Mouse (Mus musculus) MEL (cell line): ENCODE results near the gene Rpl35. TPM values are rescaled to one million over a fixed set of nuclear protein-coding genes. Genes with fewer than 3 reads are reported as not detected.

Experiments
- DNase-seq: peaks from one replicate; pipeline ENCODE4 v3.0.0; 2011; ENCODE audit warnings: low read depth, low spot score
- H3K27ac ChIP-seq: 2 replicates; pipeline ENCODE4 v1.5.1; 2012; ENCODE audit warnings: low read depth, mild to moderate bottlenecking, control low read depth, low read length, moderate library complexity; ENCODE audit not compliant: control insufficient read depth
- H3K27me3 ChIP-seq, 2 experiments: fragments of 150-350 bp in 1 of 2; sonication (generic) in 1 of 2; 2 replicates each; pipeline ENCODE4 v1.6.1; 2012; ENCODE audit warnings: low read length in 2 of 2, mild to moderate bottlenecking in 2 of 2, improper control_type of control experiment in 1 of 2, moderate library complexity in 1 of 2; ENCODE audit not compliant: insufficient read depth in 2 of 2, control insufficient read depth in 1 of 2
- H3K36me3 ChIP-seq, 2 experiments: 2 replicates each; pipeline ENCODE4 v1.6.1; 2012 to 2014; ENCODE audit warnings: low read length in 2 of 2, improper control_type of control experiment in 1 of 2, inconsistent platforms in 1 of 2, mild to moderate bottlenecking in 1 of 2; ENCODE audit not compliant: insufficient read depth in 2 of 2, control insufficient read depth in 1 of 2
- H3K4me1 ChIP-seq, 2 experiments: fragments of 150-350 bp in 1 of 2; sonication (generic) in 1 of 2; 2 replicates each; pipeline ENCODE4 v1.6.1; 2012; ENCODE audit warnings: low read length in 2 of 2, improper control_type of control experiment in 1 of 2, mild to moderate bottlenecking in 1 of 2; ENCODE audit not compliant: insufficient read depth in 2 of 2, control insufficient read depth in 1 of 2
- H3K4me3 ChIP-seq, 2 experiments: fragments of 150-350 bp in 1 of 2; sonication (generic) in 1 of 2; 2 replicates each; pipeline ENCODE4 v1.5.1; 2012; ENCODE audit warnings: low read depth in 2 of 2, low read length in 2 of 2, mild to moderate bottlenecking in 2 of 2, moderate library complexity in 2 of 2, control low read depth in 1 of 2, improper control_type of control experiment in 1 of 2; ENCODE audit not compliant: control insufficient read depth in 1 of 2, insufficient read depth in 1 of 2
- H3K79me2 ChIP-seq: 2 replicates; pipeline ENCODE4 v1.6.1; 2012; ENCODE audit warnings: mild to moderate bottlenecking, low read length, moderate library complexity; ENCODE audit not compliant: control insufficient read depth, poor library complexity, insufficient read depth
- H3K9ac ChIP-seq: 2 replicates; pipeline ENCODE4 v1.6.1; 2012; ENCODE audit warnings: low read depth, mild to moderate bottlenecking, control low read depth, low read length, moderate library complexity; ENCODE audit not compliant: control insufficient read depth, poor library complexity, severe bottlenecking
- H3K9me3 ChIP-seq: fragments of 150-350 bp; sonication (generic); replicated peaks from 2 replicates; pipeline ENCODE4 v1.6.1; 2012; ENCODE audit warnings: mild to moderate bottlenecking, low read length, improper control_type of control experiment, moderate library complexity; ENCODE audit not compliant: insufficient read depth
- CTCF ChIP-seq, 3 experiments: IDR thresholded peaks in 2 of 3; conservative IDR thresholded peaks in 1 of 3; 2 replicates each; pipeline ENCODE4 v1.5.1; 2011 to 2012; ENCODE audit warnings: low read length in 3 of 3, low read depth in 2 of 3, mild to moderate bottlenecking in 2 of 3, improper control_type of control experiment in 1 of 3, inconsistent platforms in 1 of 3, mixed read lengths in 1 of 3, moderate library complexity in 1 of 3; ENCODE audit not compliant: control insufficient read depth in 1 of 3, insufficient read depth in 1 of 3, poor library complexity in 1 of 3, severe bottlenecking in 1 of 3
- E2F4 ChIP-seq: IDR thresholded peaks from 2 replicates; pipeline ENCODE4 v1.6.1; 2011; ENCODE audit warnings: low read depth, low read length, improper control_type of control experiment, borderline replicate concordance
- GABPA ChIP-seq: IDR thresholded peaks from 2 replicates; pipeline ENCODE4 v1.6.1; 2012; ENCODE audit warnings: low read depth, mild to moderate bottlenecking, inconsistent platforms, low read length, improper control_type of control experiment, moderate library complexity
- HCFC1 ChIP-seq: IDR thresholded peaks from 2 replicates; pipeline ENCODE4 v1.6.1; 2012; ENCODE audit warnings: low read depth, mild to moderate bottlenecking, inconsistent platforms, low read length, improper control_type of control experiment, moderate library complexity
- KAT2A ChIP-seq: conservative IDR thresholded peaks from 2 replicates; pipeline ENCODE4 v1.6.1; 2012; ENCODE audit warnings: low read depth, low read length, improper control_type of control experiment, inconsistent platforms
- MAX ChIP-seq: IDR thresholded peaks from 2 replicates; pipeline ENCODE4 v1.6.1; 2011; ENCODE audit warnings: low read length, improper control_type of control experiment
- MAZ ChIP-seq: IDR thresholded peaks from 2 replicates; pipeline ENCODE4 v1.6.1; 2012; ENCODE audit warnings: low read depth, mild to moderate bottlenecking, inconsistent platforms, low read length, improper control_type of control experiment
- MXI1 ChIP-seq: IDR thresholded peaks from 2 replicates; pipeline ENCODE4 v1.6.1; 2011; ENCODE audit warnings: mild to moderate bottlenecking, low read depth, low read length, improper control_type of control experiment
- MYC ChIP-seq: IDR thresholded peaks from 2 replicates; pipeline ENCODE4 v1.6.1; 2011; ENCODE audit warnings: low read depth, mild to moderate bottlenecking, low read length, improper control_type of control experiment, moderate library complexity
- NELFE ChIP-seq: IDR thresholded peaks from 2 replicates; pipeline ENCODE4 v1.6.1; 2011; ENCODE audit warnings: low read depth, low read length, improper control_type of control experiment
- NRF1 ChIP-seq: IDR thresholded peaks from 2 replicates; pipeline ENCODE4 v1.6.1; 2014; ENCODE audit warnings: low read depth, mild to moderate bottlenecking, inconsistent platforms, low read length, improper control_type of control experiment, moderate library complexity; ENCODE audit not compliant: poor library complexity, insufficient read depth, severe bottlenecking
- POLR2A ChIP-seq, 2 experiments: IDR thresholded peaks; 2 replicates each; pipeline ENCODE4 v1.6.1; 2011 to 2012; ENCODE audit warnings: low read length in 2 of 2, mild to moderate bottlenecking in 2 of 2, control low read depth in 1 of 2, improper control_type of control experiment in 1 of 2, low read depth in 1 of 2, moderate library complexity in 1 of 2; ENCODE audit not compliant: control insufficient read depth in 1 of 2, insufficient read depth in 1 of 2, poor library complexity in 1 of 2
- POLR2AphosphoS2 ChIP-seq: IDR thresholded peaks from 2 replicates; pipeline ENCODE4 v1.6.1; 2011; ENCODE audit warnings: low read length, improper control_type of control experiment
- POLR2AphosphoS5 ChIP-seq: IDR thresholded peaks from 2 replicates; pipeline ENCODE4 v1.6.1; 2012; ENCODE audit warnings: low read depth, borderline replicate concordance, mild to moderate bottlenecking, inconsistent platforms, low read length, moderate library complexity, mixed read lengths
- RAD21 ChIP-seq: IDR thresholded peaks from 2 replicates; pipeline ENCODE4 v1.6.1; 2011; ENCODE audit warnings: mild to moderate bottlenecking, low read depth, low read length, improper control_type of control experiment
- RCOR1 ChIP-seq: IDR thresholded peaks from 2 replicates; pipeline ENCODE4 v1.6.1; 2012; ENCODE audit warnings: low read depth, mild to moderate bottlenecking, inconsistent platforms, low read length, improper control_type of control experiment
- SMC3 ChIP-seq: IDR thresholded peaks from 2 replicates; pipeline ENCODE4 v1.6.1; 2011; ENCODE audit warnings: low read depth, low read length, improper control_type of control experiment
- TAL1 ChIP-seq: IDR thresholded peaks from 2 replicates; pipeline ENCODE4 v1.6.1; 2012; ENCODE audit warnings: mild to moderate bottlenecking, inconsistent platforms, low read length, moderate library complexity, mixed read lengths
- TCF12 ChIP-seq: IDR thresholded peaks from 2 replicates; pipeline ENCODE4 v1.6.1; 2014; ENCODE audit warnings: low read depth, mild to moderate bottlenecking, inconsistent platforms, low read length, improper control_type of control experiment, moderate library complexity
- UBTF ChIP-seq: IDR thresholded peaks from 2 replicates; pipeline ENCODE4 v1.6.1; 2012; ENCODE audit warnings: low read depth, mild to moderate bottlenecking, inconsistent platforms, low read length, improper control_type of control experiment, moderate library complexity, borderline replicate concordance; ENCODE audit not compliant: insufficient read depth
- USF1 ChIP-seq: IDR thresholded peaks from 2 replicates; pipeline ENCODE4 v1.6.1; 2014; ENCODE audit warnings: low read depth, mild to moderate bottlenecking, inconsistent platforms, low read length, improper control_type of control experiment, moderate library complexity
- ZC3H11A ChIP-seq: IDR thresholded peaks from 2 replicates; pipeline ENCODE4 v1.6.1; 2012; ENCODE audit warnings: low read depth, mild to moderate bottlenecking, inconsistent platforms, low read length, improper control_type of control experiment
- ZMIZ1 ChIP-seq: IDR thresholded peaks from 2 replicates; pipeline ENCODE4 v1.6.1; 2012; ENCODE audit warnings: low read depth, mild to moderate bottlenecking, inconsistent platforms, low read length, improper control_type of control experiment, moderate library complexity
- ZNF384 ChIP-seq: IDR thresholded peaks from 2 replicates; pipeline ENCODE4 v1.6.1; 2012; ENCODE audit warnings: low read depth, mild to moderate bottlenecking, inconsistent platforms, low read length, improper control_type of control experiment
- polyA plus RNA-seq, 2 experiments: library from polyadenylated mRNA; stranded (reverse) in 1 of 2; unstranded in 1 of 2; fragments of >175 nt in 1 of 2; fragments of >200 nt in 1 of 2; gene quantifications; 2 replicates each; pipeline versions ENCODE4 v1.2.1 to v1.2.4; 2012; ENCODE audit warnings: low replicate concordance in 2 of 2, low read depth in 1 of 2; ENCODE audit not compliant: insufficient read length in 2 of 2, insufficient read depth in 1 of 2, missing spikeins in 1 of 2
- total RNA-seq: library from RNA; depleted of rRNA; stranded (reverse); fragments of 300-350 nt; gene quantifications from 2 replicates; pipeline ENCODE4 v1.2.3, GENCODE M21; 2012

The Rpl35 gene
- total and polyA plus RNA-seq, 3 experiments: 930 to 1,814 TPM; not detected in 1

DNA sequence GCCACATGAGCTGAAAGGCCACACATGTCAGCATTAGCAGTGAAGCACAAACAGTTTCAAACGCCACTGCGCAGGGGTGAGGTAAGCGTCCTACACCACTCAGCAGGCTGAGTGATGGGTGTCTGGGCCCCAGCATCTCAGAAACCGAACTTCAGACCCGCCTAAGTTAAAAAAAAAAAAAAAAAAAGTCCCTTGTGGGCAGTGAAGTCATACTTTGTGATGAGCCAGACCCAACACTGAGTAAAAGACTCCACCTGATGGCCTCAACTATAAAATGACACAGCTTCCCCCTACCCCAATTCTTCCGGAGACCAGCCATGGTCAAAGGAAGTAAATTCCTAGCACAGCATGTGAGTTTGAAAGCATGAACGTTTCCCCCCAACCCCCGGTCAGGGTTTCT is 2.3 kb downstream of the Rpl35 start:
- Histone ChIP-seq H3K9me3 (no peaks in the 10 kb centered on the region), H3K4me3 (peak overlapping the region; percentile 86 to 88), H3K79me2 (peaks cover 42% of the 10 kb centered on the region), H3K4me1 (peaks cover 3 to 9% of the 10 kb centered on the region in 2 experiments; a peak in 3 of 4 replicates), H3K27ac (peak overlapping the region; percentile 83), H3K36me3 (peaks cover 0 to 18% of the 10 kb centered on the region in 2 experiments; a peak in 3 of 4 replicates), H3K9ac (peak overlapping the region; percentile 97), H3K27me3 (no peaks in the 10 kb centered on the region)
- DNase-seq: peak; percentile 43
- TF ChIP-seq KAT2A: no peak
- TF ChIP-seq MXI1: peak; percentile 27; the same call in 1 of the 2 replicates
- TF ChIP-seq POLR2AphosphoS2: no peak
- TF ChIP-seq NRF1: no peak
- TF ChIP-seq NELFE: no peak

- Histone ChIP-seq H3K9me3 (no peaks in the 10 kb centered on the region), H3K79me2 (peaks cover 39% of the 10 kb centered on the region), H3K27ac (no peak overlapping the region; the same call in 1 of the 2 replicates), H3K9ac (peak overlapping the region; percentile 36), H3K4me3 (peak overlapping the region in 1 of 2 experiments; percentile 88; a peak in 2 of 4 replicates), H3K27me3 (no peaks in the 10 kb centered on the region), H3K36me3 (peaks cover 0 to 16% of the 10 kb centered on the region in 2 experiments; a peak in 3 of 4 replicates), H3K4me1 (peaks cover 3 to 15% of the 10 kb centered on the region in 2 experiments)
- TF ChIP-seq UBTF (no peak), SMC3 (no peak), NRF1 (no peak), KAT2A (no peak), RAD21 (no peak), CTCF (IDR thresholded peaks at IDR 0.05 in 2 of 3, conservative IDR thresholded peaks at IDR 0.05 in 1 of 3; ENCODE audit: control insufficient read depth in 1 of 3, insufficient read depth in 1 of 3, low read depth in 2 of 3, low read length in 3 of 3, poor library complexity in 1 of 3, severe bottlenecking in 1 of 3) (no peak), MAX (no peak), ZNF384 (no peak), GABPA (no peak)
- no peak for DNase-seq
Observed at GRCm38 (mm10) chr2:39001866-39002265, 3.6 kb downstream of the Rpl35 start.

DNA sequence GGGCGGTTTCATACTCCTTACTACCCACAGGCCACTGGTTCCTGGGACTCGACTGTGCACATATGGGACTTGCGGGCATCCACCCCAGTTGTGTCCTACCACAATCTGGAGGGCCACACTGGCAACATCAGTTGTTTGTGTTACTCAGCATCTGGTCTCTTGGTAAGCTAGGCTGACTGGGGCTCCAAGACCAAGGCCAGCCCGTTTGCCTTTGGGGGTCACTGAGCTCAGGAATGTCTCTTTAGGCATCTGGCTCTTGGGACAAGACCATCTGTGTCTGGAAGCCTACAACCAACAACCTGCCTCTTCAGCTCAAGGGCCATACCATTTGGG is 4.9 kb downstream of the Rpl35 start:
- no peaks in the 10 kb centered on the region for H3K9me3 ChIP-seq
- H3K4me3 ChIP-seq: no peak overlapping the region
- no peaks in the 10 kb centered on the region for H3K27me3 ChIP-seq
- H3K79me2 ChIP-seq: peaks cover 38% of the 10 kb centered on the region
- no peak overlapping the region for H3K27ac ChIP-seq
- H3K36me3 ChIP-seq: peaks cover 0 to 13% of the 10 kb centered on the region in 2 experiments; a peak in 3 of 4 replicates
- H3K4me1 ChIP-seq: peaks cover 0 to 11% of the 10 kb centered on the region in 2 experiments; a peak in 3 of 4 replicates
- H3K9ac ChIP-seq: no peak overlapping the region
- peak; percentile 53 for DNase-seq
- TF ChIP-seq UBTF (no peak), HCFC1 (0 out of 2 replicates have a peak, but pooled peaks have one; percentile 17), MYC (no peak), POLR2AphosphoS5 (no peak), TAL1 (no peak), ZMIZ1 (no peak; the same call in 1 of the 2 replicates), USF1 (no peak), GABPA (no peak), POLR2A (IDR thresholded peaks at IDR 0.05; ENCODE audit: control insufficient read depth in 1 of 2, insufficient read depth in 1 of 2, low read depth in 1 of 2, low read length in 2 of 2, poor library complexity in 1 of 2) (no peak; a peak in 1 of 4 replicates), TCF12 (no peak), RCOR1 (no peak), CTCF (IDR thresholded peaks at IDR 0.05 in 2 of 3, conservative IDR thresholded peaks at IDR 0.05 in 1 of 3; ENCODE audit: control insufficient read depth in 1 of 3, insufficient read depth in 1 of 3, low read depth in 2 of 3, low read length in 3 of 3, poor library complexity in 1 of 3, severe bottlenecking in 1 of 3) (no peak), ZC3H11A (no peak), MAZ (no peak), NRF1 (no peak), NELFE (peak; percentile 15; the same call in 1 of the 2 replicates), E2F4 (no peak)
